Mouse (Mus musculus) adrenal gland, postnatal 10 days (tissue): ENCODE data around the gene Pabpc6. TPM values are rescaled to one million over a fixed set of nuclear protein-coding genes. Genes with fewer than 3 reads are reported as not detected.

Source experiments
- total RNA-seq, 2 experiments: library from RNA; stranded (reverse); gene quantifications; 2 replicates each; pipeline ENCODE4 v1.2.3; 2021

Pabpc6 gene
- total RNA-seq, 2 experiments from 2014 or later, result not detected

Other genes with a start within 250 kb of the Pabpc6 start
- not detected for gene Gm17728, start 247.7 kb downstream of the Pabpc6 start, total RNA-seq